Mouse (Mus musculus) stomach, embryonic 16.5 days (tissue): ENCODE measurements around the gene Trim2. TPM values are rescaled to one million over a fixed set of nuclear protein-coding genes. Genes with fewer than 3 reads are reported as not detected.

Source experiments
- ATAC-seq: fragments of 200-750 bp; cut with Nextera tagmentation; 2 replicates; pipeline ENCODE4 v1.8.0; 2017; ENCODE audit warnings: moderate number of reproducible peaks, moderate TSS enrichment; ENCODE audit not compliant: insufficient read depth, low FRiP score
- H3K27ac ChIP-seq: fragments of 300-500 bp; sonication (generic); 2 replicates; pipeline ENCODE4 v1.5.1; 2014; ENCODE audit warnings: low read length
- H3K27me3 ChIP-seq: fragments of 300-500 bp; sonication (generic); 2 replicates; pipeline ENCODE4 v1.6.1; 2014; ENCODE audit warnings: low read length, control low read depth, mixed read lengths; ENCODE audit not compliant: control insufficient read depth, insufficient read depth
- H3K36me3 ChIP-seq: fragments of 300-500 bp; sonication (generic); 2 replicates; pipeline ENCODE4 v1.6.1; 2014; ENCODE audit warnings: low read length; ENCODE audit not compliant: control insufficient read depth, insufficient read depth
- H3K4me1 ChIP-seq: fragments of 300-500 bp; sonication (generic); 2 replicates; pipeline ENCODE4 v1.6.1; 2014; ENCODE audit warnings: low read length, control low read depth, mixed read lengths; ENCODE audit not compliant: control insufficient read depth, insufficient read depth
- H3K4me2 ChIP-seq: fragments of 300-500 bp; sonication (generic); 2 replicates; pipeline ENCODE4 v1.6.1; 2014; ENCODE audit warnings: low read depth, low read length, mixed read lengths
- H3K4me3 ChIP-seq: fragments of 300-500 bp; sonication (generic); replicated peaks from 2 replicates; pipeline ENCODE4 v1.5.1; 2014; ENCODE audit warnings: mild to moderate bottlenecking, low read length
- H3K9ac ChIP-seq: fragments of 300-500 bp; sonication (generic); 2 replicates; pipeline ENCODE4 v1.6.1; 2014; ENCODE audit warnings: low read length
- H3K9me3 ChIP-seq: fragments of 300-500 bp; sonication (generic); replicated peaks from 2 replicates; pipeline ENCODE4 v1.6.1; 2016; ENCODE audit warnings: low read length, control low read depth; ENCODE audit not compliant: control insufficient read depth
- WGBS: fragments of 180-500 bp; shearing (Covaris S2); extraction: QIAGEN DNeasy Blood & Tissue Kit; methylation state at CpG from one replicate; pipeline ENCODE4 v1.1.7; 2014; 5-methylcytosine and 5-hydroxymethylcytosine counted together
- polyA plus RNA-seq: library from polyadenylated mRNA; unstranded; fragments of >200 nt; fragmentation: Nextera tagmentation; extraction: Ambion mirVana; gene quantifications from 2 replicates; pipeline ENCODE4 v1.2.1, GENCODE M21; 2015

The Trim2 gene
- polyA plus RNA-seq, 1 experiment from 2014 or later = 33.4 TPM

DNA sequence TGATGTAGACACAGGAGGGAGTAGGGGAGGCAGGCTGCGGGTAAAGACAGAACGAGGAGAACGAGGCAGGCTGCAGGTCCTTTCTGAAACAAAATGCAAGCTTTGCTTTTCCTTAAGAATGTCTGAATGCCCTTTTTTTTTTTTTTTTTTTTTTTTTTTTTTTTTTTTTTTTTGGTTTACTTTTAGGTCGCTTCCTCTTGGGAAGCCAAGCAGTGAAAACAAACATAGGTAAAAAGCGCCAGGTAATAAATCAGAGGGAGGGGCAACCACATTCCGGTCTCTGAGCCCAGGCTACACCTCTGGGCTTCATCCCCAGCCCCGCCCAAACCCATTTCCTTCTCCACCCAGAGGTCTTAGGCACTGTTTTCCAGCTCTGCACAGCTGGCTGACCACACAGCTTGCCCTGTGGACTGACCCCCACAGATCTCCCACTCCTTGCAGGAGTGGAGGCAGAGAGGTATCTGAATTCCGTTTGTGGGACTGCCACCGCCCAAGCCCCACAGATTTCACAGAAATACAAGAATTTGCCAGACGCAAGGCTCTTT is 117.0 kb downstream of the Trim2 start:
- ATAC-seq = peak; percentile 46; the same call in 1 of the 2 replicates
- Histone ChIP-seq H3K27ac (peak overlapping the region; percentile 91), H3K27me3 (no peaks in the 10 kb centered on the region; the same call in 1 of the 2 replicates), H3K9ac (peak overlapping the region; percentile 68), H3K4me1 (peaks cover 12% of the 10 kb centered on the region), H3K4me3 (peak overlapping the region; percentile 50), H3K4me2 (peak overlapping the region; percentile 69), H3K36me3 (no peaks in the 10 kb centered on the region), H3K9me3 (no peaks in the 10 kb centered on the region)
- 36% methylated on average over 10 of the region's 10 CpGs for WGBS

DNA sequence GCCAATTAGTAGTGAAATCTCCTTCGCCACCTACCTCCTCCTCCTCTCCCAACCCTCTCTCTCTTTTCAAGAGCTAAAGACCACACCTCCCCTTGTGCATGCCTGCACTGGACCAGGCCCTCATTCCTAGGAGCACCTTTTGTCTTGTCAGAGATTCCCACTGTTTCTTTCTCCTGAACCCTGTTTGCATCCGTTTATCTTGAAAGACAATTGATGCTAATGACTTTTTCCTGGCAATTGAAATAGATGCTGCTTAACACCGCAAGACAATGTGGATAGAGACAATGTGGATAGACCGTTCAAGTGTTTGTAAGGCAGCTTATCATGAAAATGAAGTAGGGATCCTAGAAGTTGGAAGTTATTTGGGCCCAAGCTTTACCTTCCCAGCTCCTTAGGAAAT is 125.0 kb downstream of the Trim2 start:
- Histone ChIP-seq H3K4me2 (no peak overlapping the region), H3K4me3 (no peak overlapping the region), H3K36me3 (no peaks in the 10 kb centered on the region), H3K27me3 (no peaks in the 10 kb centered on the region), H3K4me1 (no peaks in the 10 kb centered on the region), H3K27ac (no peak overlapping the region), H3K9ac (no peak overlapping the region), H3K9me3 (no peaks in the 10 kb centered on the region)
- ATAC-seq = no peak
- WGBS = 57% methylated on average over 4 of the region's 4 CpGs

DNA sequence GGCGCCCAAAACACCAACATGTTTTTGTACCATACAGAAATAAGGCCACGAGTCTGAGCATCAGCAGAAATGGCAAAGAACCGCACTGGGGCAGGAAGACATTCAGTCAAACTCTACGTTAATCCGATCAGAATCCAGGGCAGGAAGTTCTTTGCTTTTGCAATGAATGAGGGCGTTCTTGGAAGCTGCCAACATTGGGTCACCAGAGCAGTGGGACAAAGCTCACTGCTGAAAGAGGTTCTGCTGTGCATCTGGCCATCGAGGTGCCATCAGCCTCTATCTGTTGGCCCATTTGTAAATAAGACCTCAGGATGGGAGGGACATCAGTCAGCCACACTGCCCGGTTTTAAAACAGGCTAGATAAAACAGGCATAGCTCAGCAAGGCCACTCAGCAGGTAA is 125.6 kb downstream of the Trim2 start:
- no peaks in the 10 kb centered on the region for H3K9me3 ChIP-seq
- no peak for ATAC-seq
- no peak overlapping the region for H3K4me3 ChIP-seq
- no peak overlapping the region for H3K9ac ChIP-seq
- no peaks in the 10 kb centered on the region for H3K4me1 ChIP-seq
- WGBS = 56% methylated on average over 8 of the region's 8 CpGs
- no peak overlapping the region for H3K4me2 ChIP-seq
- no peaks in the 10 kb centered on the region for H3K27me3 ChIP-seq
- no peak overlapping the region for H3K27ac ChIP-seq
- H3K36me3 ChIP-seq = no peaks in the 10 kb centered on the region

DNA sequence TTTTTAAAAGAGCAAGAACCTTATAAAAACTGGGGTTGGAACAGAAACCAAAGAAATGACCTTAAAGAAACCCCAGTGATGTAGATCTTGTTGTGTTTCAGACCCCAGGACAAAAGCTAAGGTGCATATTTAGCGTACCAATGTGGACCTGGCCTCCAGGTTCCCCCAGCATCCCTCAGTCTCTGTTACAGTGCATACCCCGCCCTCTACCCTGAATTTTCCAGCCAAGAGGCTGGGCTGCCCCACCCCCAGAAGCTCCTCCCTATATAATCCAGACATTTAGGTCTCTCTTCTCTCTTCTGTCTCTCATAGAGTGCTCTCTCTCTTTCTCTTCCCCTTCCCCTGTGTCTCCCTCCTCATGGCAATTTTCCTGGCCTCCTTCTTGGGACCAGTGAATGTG is 126.4 kb downstream of the Trim2 start:
- Histone ChIP-seq H3K27me3 (no peaks in the 10 kb centered on the region), H3K4me1 (no peaks in the 10 kb centered on the region), H3K36me3 (no peaks in the 10 kb centered on the region), H3K27ac (no peak overlapping the region), H3K9me3 (no peaks in the 10 kb centered on the region), H3K4me3 (no peak overlapping the region), H3K9ac (no peak overlapping the region), H3K4me2 (no peak overlapping the region)
- ATAC-seq = no peak
- WGBS = 88% methylated on average over 2 of the region's 2 CpGs

DNA sequence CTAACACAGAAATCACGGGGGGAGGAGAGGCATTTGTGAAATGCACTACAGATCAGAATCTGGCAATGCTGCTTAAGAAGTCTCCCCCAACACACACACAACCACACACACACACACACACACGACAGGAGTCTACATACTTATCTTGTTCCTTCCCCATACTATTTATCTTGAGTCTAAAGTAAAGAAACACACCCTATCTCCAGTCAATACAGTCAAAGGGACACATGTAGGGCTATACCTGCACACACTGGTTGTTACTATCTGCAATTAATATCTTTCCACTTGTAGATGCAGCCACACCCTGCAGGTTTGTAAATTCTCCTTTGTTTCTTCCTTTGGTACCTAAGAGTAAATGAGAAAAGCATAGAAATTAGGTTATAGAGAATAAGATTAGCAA is 128.8 kb downstream of the Trim2 start:
- H3K27me3 ChIP-seq = no peaks in the 10 kb centered on the region
- H3K4me2 ChIP-seq = no peak overlapping the region
- peak; percentile 58; the same call in 1 of the 2 replicates for ATAC-seq
- H3K9ac ChIP-seq = no peak overlapping the region
- no peaks in the 10 kb centered on the region for H3K4me1 ChIP-seq
- WGBS = 54% methylated on average over 2 of the region's 2 CpGs
- H3K27ac ChIP-seq = no peak overlapping the region
- H3K4me3 ChIP-seq = no peak overlapping the region
- no peaks in the 10 kb centered on the region for H3K9me3 ChIP-seq
- no peaks in the 10 kb centered on the region for H3K36me3 ChIP-seq

DNA sequence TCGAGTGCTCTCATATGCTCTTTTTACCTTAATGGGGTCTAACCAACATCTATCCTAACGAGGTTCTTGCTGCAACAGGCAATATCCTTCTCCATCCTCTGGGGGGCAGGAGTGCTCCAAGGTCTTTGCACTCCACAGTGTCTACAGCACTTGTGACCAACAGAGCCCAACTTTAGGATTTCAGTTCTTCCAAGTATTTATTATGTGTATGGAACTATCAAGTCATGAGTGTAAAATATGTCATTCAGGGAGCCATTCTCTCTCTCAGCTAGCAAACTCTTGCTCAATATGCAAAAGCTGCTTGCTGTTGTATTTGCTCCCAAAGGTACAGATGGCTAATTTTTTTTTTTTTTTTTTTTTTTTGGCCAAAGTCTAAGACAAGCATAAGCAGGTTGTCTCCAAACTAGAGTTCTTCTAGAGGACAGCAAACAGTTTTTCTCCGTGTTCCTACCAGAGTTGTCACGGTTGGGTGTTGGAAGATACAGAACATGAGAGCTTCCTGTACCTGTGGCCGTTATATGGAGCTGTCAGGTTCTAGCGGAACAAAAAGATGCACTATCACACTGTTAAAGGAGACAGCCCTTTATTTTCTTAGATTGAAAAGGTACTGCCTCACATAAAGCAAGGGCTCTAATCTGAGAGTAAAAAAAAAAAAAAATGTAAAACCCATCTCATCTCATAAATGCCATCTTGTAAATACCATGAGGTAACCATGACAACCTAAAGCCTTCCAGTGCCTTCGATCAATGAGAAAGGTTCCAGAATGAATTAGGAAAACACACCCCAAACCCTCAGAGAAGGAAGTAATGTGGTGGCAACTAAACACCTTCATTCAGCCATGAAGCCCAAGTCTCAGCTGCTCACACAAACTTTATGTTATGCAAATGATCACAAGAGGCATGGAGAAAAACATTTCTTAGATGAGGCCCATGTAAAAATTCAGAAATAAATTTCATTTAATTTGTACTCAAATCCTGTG is 131.1 kb downstream of the Trim2 start:
- Histone ChIP-seq H3K9ac (no peak overlapping the region), H3K27me3 (no peaks in the 10 kb centered on the region), H3K4me1 (no peaks in the 10 kb centered on the region), H3K9me3 (no peaks in the 10 kb centered on the region), H3K36me3 (no peaks in the 10 kb centered on the region), H3K27ac (no peak overlapping the region), H3K4me3 (no peak overlapping the region), H3K4me2 (no peak overlapping the region)
- 54% methylated on average over 7 of the region's 7 CpGs for WGBS
- peak; percentile 56; the same call in 1 of the 2 replicates for ATAC-seq

DNA sequence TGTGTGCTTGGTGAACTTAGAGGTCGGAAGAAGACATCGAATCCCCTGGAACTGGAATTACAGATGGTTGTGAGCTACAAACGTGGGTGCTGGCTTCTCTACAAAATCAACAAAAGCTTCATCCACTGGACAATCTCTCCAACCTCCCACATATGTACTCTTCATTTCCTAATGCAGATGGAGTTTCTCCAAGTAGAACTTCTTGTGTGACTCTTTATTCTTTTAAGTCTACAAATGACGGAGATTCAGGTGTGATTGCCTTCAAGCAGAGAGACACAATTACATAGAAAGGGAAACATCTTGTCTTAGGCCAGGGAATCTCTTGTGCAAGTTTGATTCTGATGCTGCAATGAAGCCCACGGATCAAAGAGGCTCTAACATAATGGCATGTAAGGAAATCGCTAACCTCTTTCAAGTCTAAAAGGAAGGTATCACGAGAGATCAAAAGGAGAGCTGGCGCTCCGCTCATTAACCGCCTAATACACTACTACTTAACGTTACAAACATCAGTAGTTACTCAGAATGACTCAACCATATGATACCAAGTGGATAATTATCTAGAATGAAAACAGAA is 133.0 kb downstream of the Trim2 start, which contains the start of gene Gm6525:
Gene Gm6525 (plus strand): TSS at position 524 of the 574 bp plus-strand sequence.
- 79% methylated on average over 11 of the region's 11 CpGs for WGBS
- H3K27ac ChIP-seq = no peak within 1 kb of the TSS
- H3K4me3 ChIP-seq = no peak within 1 kb of the TSS
- no peaks in the 10 kb centered on the region for H3K36me3 ChIP-seq
- ATAC-seq = no peak
- no peak within 1 kb of the TSS for H3K4me2 ChIP-seq
- no peaks in the 10 kb centered on the region for H3K27me3 ChIP-seq
- no peaks in the 10 kb centered on the region for H3K4me1 ChIP-seq
- H3K9ac ChIP-seq = no peak within 1 kb of the TSS
- H3K9me3 ChIP-seq = no peaks in the 10 kb centered on the region

DNA sequence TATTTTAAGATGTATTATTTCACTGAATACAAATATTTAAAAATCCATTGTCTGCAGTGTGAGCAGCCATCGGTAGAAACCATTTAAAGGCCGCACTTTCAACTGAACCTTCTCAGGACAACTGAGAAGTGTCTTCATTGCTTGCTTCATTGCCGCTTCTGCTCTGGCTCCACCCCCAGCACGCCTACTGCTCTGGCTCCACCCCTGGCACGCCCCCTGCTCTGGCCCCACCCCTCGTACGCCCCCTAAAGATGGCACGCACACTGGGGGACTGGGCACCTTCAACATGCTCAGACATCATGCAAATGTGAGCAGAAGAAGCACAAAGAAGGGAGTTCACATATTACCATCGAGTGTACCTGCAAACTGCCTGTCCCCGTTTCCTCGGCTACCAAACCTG is 134.3 kb downstream of the Trim2 start:
- ATAC-seq = no peak
- H3K36me3 ChIP-seq = no peaks in the 10 kb centered on the region
- no peak overlapping the region for H3K27ac ChIP-seq
- no peak overlapping the region for H3K9ac ChIP-seq
- no peaks in the 10 kb centered on the region for H3K9me3 ChIP-seq
- H3K4me1 ChIP-seq = no peaks in the 10 kb centered on the region
- no peak overlapping the region for H3K4me3 ChIP-seq
- WGBS = 28% methylated on average over 11 of the region's 11 CpGs
- no peaks in the 10 kb centered on the region for H3K27me3 ChIP-seq
- no peak overlapping the region for H3K4me2 ChIP-seq

DNA sequence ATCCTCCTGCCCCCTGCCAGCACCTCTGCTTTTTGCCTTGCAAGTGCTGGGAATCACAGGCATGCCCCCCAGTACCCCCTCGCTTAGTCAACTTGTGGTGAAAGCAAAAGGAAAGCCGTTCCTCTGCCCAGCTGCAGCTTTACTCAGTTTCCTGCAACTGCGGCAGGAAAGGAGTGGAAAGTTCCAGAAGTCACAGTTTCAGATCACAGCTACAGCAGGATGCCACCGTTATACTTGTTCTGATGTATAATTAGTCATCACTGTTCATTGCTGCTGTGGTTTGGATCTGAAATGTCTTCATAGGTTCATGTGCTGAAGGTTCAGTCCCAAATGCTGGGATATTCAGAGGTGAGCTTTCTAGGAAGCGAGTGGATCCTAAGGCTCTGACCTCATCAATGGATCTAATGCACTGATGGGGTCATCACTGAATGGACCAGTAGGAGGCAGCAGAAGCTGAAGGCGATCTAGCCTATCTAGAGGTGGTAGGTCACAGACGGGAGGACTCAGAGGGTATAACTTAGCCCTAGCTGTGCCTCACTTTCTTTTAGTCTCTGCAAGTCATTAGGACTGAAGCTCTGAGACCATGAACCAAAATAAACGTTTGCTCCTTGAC is 137.2 kb downstream of the Trim2 start:
- Histone ChIP-seq H3K4me3 (no peak overlapping the region), H3K4me1 (no peaks in the 10 kb centered on the region), H3K27ac (no peak overlapping the region), H3K9me3 (no peaks in the 10 kb centered on the region), H3K4me2 (no peak overlapping the region), H3K9ac (no peak overlapping the region), H3K36me3 (no peaks in the 10 kb centered on the region), H3K27me3 (no peaks in the 10 kb centered on the region)
- no peak for ATAC-seq
- WGBS = 67% methylated on average over 8 of the region's 8 CpGs
